Mouse (Mus musculus) intestine, postnatal 0 days (tissue): ENCODE measurements around the gene Sh2d6. TPM values are rescaled to one million over a fixed set of nuclear protein-coding genes. Genes with fewer than 3 reads are reported as not detected.

Experiments
- ATAC-seq: fragments of 200-750 bp; cut with Nextera tagmentation; 2 replicates; pipeline ENCODE4 v1.8.0; 2017; ENCODE audit warnings: mild to moderate bottlenecking, moderate TSS enrichment, moderate library complexity
- H3K27ac ChIP-seq: fragments of 300-500 bp; sonication (generic); 2 replicates; pipeline ENCODE4 v1.5.1; 2014; ENCODE audit warnings: mild to moderate bottlenecking, low read depth, low read length, moderate library complexity
- H3K27me3 ChIP-seq: fragments of 300-500 bp; sonication (generic); replicated peaks from 2 replicates; pipeline ENCODE4 v1.6.1; 2014; ENCODE audit warnings: low read length, mixed read lengths; ENCODE audit not compliant: control insufficient read depth, insufficient read depth
- H3K36me3 ChIP-seq: fragments of 300-500 bp; sonication (generic); 2 replicates; pipeline ENCODE4 v1.6.1; 2014; ENCODE audit warnings: mild to moderate bottlenecking, moderate library complexity; ENCODE audit not compliant: control insufficient read depth, insufficient read depth
- H3K4me1 ChIP-seq: fragments of 300-500 bp; sonication (generic); replicated peaks from 2 replicates; pipeline ENCODE4 v1.6.1; 2014; ENCODE audit warnings: antibody characterized with exemption, low read length, mixed read lengths; ENCODE audit not compliant: control insufficient read depth, insufficient read depth
- H3K4me2 ChIP-seq: fragments of 300-500 bp; sonication (generic); replicated peaks from 2 replicates; pipeline ENCODE4 v1.6.1; 2014; ENCODE audit warnings: low read depth, mild to moderate bottlenecking, moderate library complexity
- H3K4me3 ChIP-seq: fragments of 300-500 bp; sonication (generic); 2 replicates; pipeline ENCODE4 v1.5.1; 2014; ENCODE audit warnings: low read depth, low read length
- H3K9ac ChIP-seq: fragments of 300-500 bp; sonication (generic); 2 replicates; pipeline ENCODE4 v1.6.1; 2014; ENCODE audit warnings: mild to moderate bottlenecking, low read depth, low read length
- H3K9me3 ChIP-seq: fragments of 300-500 bp; sonication (generic); 2 replicates; pipeline ENCODE4 v1.6.1; 2016; ENCODE audit warnings: mixed run types; ENCODE audit not compliant: control insufficient read depth
- CTCF ChIP-seq: sonication (generic); IDR thresholded peaks from 2 replicates; pipeline ENCODE4 v1.5.1; 2016; ENCODE audit warnings: low read depth, mild to moderate bottlenecking, control low read depth, antibody characterized with exemption, moderate library complexity
- WGBS: fragments of 180-500 bp; shearing (Covaris S2); extraction: QIAGEN DNeasy Blood & Tissue Kit; methylation state at CpG from one replicate; pipeline ENCODE4 v1.1.7; 2014; 5-methylcytosine and 5-hydroxymethylcytosine counted together
- polyA plus RNA-seq: library from polyadenylated mRNA; unstranded; fragments of >200 nt; fragmentation: Nextera tagmentation; extraction: Ambion mirVana; gene quantifications from 2 replicates; pipeline ENCODE4 v1.2.1, GENCODE M21; 2015

The Sh2d6 gene
- polyA plus RNA-seq, 1 experiment from 2014 or later: 0.16 TPM

DNA sequence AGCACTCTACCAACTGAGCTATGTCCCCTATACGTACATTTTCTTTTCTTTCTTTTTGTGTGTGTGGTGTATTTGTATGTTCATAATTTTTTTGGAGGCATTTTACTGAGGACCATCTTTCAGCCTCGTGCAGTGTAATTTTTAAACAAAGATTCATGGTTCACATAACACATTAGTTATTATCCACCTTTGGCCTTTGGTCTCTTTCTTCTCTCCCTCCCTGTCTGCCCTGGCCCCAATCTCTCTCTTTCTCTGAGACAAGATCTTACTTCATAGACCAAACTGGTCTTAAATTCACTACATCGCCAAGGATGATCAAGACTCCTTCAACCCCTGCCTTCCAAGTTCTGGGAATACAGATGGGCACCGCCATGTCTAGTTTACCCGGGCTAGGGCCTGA lies 44.7 kb downstream of the Sh2d6 start:
- Histone ChIP-seq H3K36me3 (no peaks in the 10 kb centered on the region), H3K27me3 (no peaks in the 10 kb centered on the region), H3K27ac (no peak overlapping the region), H3K9me3 (no peaks in the 10 kb centered on the region), H3K4me3 (no peak overlapping the region), H3K4me1 (no peaks in the 10 kb centered on the region), H3K9ac (no peak overlapping the region), H3K4me2 (no peak overlapping the region)
- no peak for ATAC-seq
- TF ChIP-seq CTCF: no peak
- WGBS: 84% methylated on average over 5 of the region's 5 CpGs

DNA sequence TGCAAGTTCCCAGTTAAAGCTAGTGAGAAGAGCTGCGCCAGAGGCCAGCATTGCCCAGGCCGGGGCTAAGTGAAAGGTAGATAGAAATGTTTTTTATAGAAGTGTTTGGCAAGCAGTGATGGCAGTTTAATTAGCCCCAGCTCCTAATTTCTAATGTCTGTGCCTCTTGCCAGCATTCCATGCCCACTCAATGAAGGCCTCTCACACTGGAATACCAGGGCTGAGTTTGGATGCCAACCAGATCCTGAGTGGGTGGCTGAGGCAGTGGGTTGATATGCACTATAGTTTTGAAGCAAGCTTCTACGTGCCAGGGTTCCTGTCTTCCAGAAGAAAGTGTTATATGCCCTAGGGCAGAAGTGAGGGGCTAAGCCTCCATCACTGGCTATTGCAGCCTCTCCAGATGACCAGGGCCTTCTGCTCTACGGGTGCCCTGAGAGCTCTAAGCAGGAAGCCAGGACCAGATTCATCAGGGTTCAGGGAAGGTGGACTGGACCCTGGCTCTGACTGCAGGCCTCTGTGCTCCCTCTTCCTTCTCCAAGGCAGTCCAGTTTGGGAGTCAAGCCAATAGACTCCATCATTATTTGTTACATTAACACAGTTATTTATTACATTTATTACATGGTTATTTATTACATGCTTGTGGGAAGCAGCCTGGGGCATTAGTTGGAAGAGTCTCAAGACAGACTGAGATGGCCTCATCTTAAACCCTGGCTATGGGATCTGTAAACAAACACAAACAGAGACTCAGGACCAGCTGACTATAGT lies 46.1 kb downstream of the Sh2d6 start:
- Histone ChIP-seq H3K36me3 (no peaks in the 10 kb centered on the region), H3K4me2 (no peak overlapping the region), H3K27ac (no peak overlapping the region), H3K4me3 (no peak overlapping the region), H3K9ac (no peak overlapping the region), H3K27me3 (no peaks in the 10 kb centered on the region), H3K9me3 (no peaks in the 10 kb centered on the region), H3K4me1 (no peaks in the 10 kb centered on the region)
- ATAC-seq: no peak
- TF ChIP-seq CTCF: no peak
- WGBS: 71% methylated on average over 4 of the region's 4 CpGs

DNA sequence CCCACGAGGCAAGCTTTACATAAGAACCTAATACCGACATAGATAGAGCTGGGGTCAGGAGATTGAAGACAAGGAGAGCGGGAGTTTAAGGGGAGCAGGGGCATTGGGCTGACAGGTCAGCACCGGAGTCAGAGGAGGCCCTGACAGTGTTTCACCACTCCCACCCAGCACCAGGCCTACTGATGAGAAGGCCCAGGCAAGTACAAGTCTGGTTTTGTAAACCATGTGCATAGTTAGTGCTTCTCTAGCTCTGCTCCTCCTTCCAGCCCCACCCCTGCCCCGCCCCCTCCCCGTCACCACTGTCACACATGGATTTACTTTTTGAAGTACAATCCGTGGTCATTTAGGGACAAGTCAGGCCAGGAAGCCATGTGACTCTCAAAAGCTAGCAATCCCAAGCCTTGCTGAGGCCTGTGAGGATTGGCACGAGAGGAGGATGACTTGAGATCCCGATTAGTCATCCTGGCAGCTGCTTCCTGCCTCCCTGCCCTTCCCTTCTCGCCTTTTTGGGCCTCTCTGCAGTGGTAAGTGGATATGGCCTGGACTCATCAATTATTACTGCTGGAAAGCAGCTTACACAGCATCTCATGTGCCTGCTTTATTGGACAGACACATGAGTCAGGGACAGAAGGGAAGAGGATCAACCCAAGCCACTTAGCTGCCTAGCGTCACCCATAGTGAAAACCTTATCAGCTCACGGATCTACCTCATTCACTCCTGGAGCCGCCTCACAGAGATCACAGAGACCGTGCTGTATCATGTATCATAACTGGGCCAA lies 48.1 kb downstream of the Sh2d6 start:
- no peak overlapping the region for H3K9ac ChIP-seq
- no peak overlapping the region for H3K4me2 ChIP-seq
- WGBS: 47% methylated on average over 14 of the region's 14 CpGs
- ATAC-seq: peak; percentile 69
- H3K27me3 ChIP-seq: no peaks in the 10 kb centered on the region
- no peaks in the 10 kb centered on the region for H3K9me3 ChIP-seq
- no peaks in the 10 kb centered on the region for H3K4me1 ChIP-seq
- H3K4me3 ChIP-seq: no peak overlapping the region
- H3K27ac ChIP-seq: no peak overlapping the region; the same call in 1 of the 2 replicates
- no peak for TF ChIP-seq CTCF
- H3K36me3 ChIP-seq: no peaks in the 10 kb centered on the region

DNA sequence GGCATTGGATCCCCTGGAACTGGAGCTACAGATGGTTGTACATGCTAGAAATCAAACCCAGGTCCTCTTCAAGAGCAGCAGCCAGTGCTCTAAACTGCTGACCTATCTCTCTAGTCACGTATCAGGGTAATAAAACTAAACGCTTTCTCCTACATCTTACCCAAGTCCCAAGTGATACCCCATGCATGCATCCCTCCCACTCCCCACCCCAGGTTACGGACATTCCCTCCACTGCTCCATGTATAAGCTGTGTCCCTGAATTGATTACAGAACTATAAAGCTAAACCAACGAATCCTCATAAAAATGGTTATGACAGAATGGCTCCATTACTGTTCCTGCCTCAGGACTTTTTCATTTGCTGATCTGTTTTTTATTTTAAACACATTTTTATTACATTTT lies 55.3 kb downstream of the Sh2d6 start:
- Histone ChIP-seq H3K27ac (no peak overlapping the region), H3K27me3 (no peaks in the 10 kb centered on the region), H3K4me1 (0 out of 2 replicates have a peak, but pooled peaks cover 4% of the 10 kb centered on the region), H3K36me3 (no peaks in the 10 kb centered on the region), H3K9ac (no peak overlapping the region), H3K9me3 (no peaks in the 10 kb centered on the region), H3K4me2 (no peak overlapping the region), H3K4me3 (no peak overlapping the region)
- TF ChIP-seq CTCF: no peak
- 67% methylated on average over 4 of the region's 4 CpGs for WGBS
- no peak for ATAC-seq

DNA sequence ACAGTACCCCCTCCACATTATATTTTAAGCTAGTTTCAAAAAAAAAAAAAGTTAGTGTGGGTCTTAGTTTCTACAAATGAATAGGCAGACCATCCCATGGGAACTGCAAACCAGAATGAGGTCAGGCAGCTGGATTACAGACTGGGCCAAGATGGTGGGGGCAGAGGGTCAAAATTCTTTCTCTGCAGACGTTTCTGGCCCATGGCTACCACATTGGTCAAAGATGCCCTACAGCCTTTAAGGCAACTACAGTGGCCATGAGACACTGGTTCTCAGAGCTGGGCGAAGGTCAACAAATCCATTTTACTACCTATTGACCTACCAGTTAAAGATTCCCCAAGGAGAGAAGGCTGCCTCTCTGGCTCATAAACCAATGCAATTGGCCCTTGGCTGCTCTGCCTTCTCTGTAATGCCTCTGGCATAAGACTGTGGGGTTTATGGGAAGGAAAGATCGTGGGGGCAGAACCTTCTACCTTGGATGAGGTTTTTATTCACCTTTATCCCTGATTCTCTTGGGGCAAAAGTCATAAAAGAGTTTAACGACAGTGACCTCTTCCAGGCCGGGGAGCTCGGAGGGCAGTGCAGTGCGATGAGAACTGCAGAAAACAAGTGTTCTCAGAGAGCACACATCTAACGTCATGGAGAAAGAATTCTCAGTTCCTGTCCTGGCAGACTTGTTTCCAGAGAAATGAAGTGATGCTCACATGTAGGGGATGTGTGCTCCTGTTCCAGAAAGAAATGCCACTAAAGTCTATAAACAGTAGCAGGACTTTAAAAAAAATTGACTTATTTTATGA lies 55.9 kb downstream of the Sh2d6 start:
- H3K27me3 ChIP-seq: no peaks in the 10 kb centered on the region
- WGBS: 35% methylated on average over 8 of the region's 8 CpGs
- H3K27ac ChIP-seq: no peak overlapping the region
- no peaks in the 10 kb centered on the region for H3K9me3 ChIP-seq
- no peaks in the 10 kb centered on the region for H3K36me3 ChIP-seq
- H3K4me1 ChIP-seq: 0 out of 2 replicates have a peak, but pooled peaks cover 4% of the 10 kb centered on the region
- no peak for TF ChIP-seq CTCF
- no peak overlapping the region for H3K4me2 ChIP-seq
- H3K4me3 ChIP-seq: no peak overlapping the region
- ATAC-seq: peak; percentile 53
- no peak overlapping the region for H3K9ac ChIP-seq

Other genes starting within 250 kb of the Sh2d6 start
- 0.09 and 0.35 TPM in 2 replicates for gene Sftpb, start 217.1 kb downstream of the Sh2d6 start, polyA plus RNA-seq
- gene Usp39, start 176.5 kb downstream of the Sh2d6 start, polyA plus RNA-seq: 16.0 and 17.1 TPM in 2 replicates
- gene 0610030E20Rik, start 174.4 kb downstream of the Sh2d6 start, polyA plus RNA-seq: 16.0 and 20.0 TPM in 2 replicates
- 12.4 and 14.2 TPM in 2 replicates for gene Tmem150a, start 166.3 kb downstream of the Sh2d6 start, polyA plus RNA-seq
- 122 and 132 TPM in 2 replicates for gene Rnf181, start 154.8 kb downstream of the Sh2d6 start, polyA plus RNA-seq
- 14.9 and 16.6 TPM in 2 replicates for gene Vamp5, start 141.2 kb downstream of the Sh2d6 start, polyA plus RNA-seq
- 450 and 453 TPM in 2 replicates for gene Vamp8, start 131.0 kb downstream of the Sh2d6 start, polyA plus RNA-seq
- gene Ggcx, start 107.4 kb downstream of the Sh2d6 start, polyA plus RNA-seq: 6.2 and 6.8 TPM in 2 replicates
- 120 and 128 TPM in 2 replicates for gene Mat2a, start 82.1 kb downstream of the Sh2d6 start, polyA plus RNA-seq
- gene Capg, start 22.7 kb upstream of the Sh2d6 start, polyA plus RNA-seq: 25.2 and 28.5 TPM in 2 replicates
- 11.1 and 11.7 TPM in 2 replicates for gene Elmod3, start 76.7 kb upstream of the Sh2d6 start, polyA plus RNA-seq
- gene Retsat, start 76.8 kb upstream of the Sh2d6 start, polyA plus RNA-seq: 24.6 and 26.4 TPM in 2 replicates
- 133 and 136 TPM in 2 replicates for gene Tgoln1, start 95.3 kb upstream of the Sh2d6 start, polyA plus RNA-seq